Mouse (Mus musculus) ZHBTc4 (cell line): ENCODE measurements around the gene Zfp513.

Source experiments
- DNase-seq: peaks from one replicate; pipeline ENCODE4 v3.0.0-alpha.2; 2011; ENCODE audit warnings: low read depth, low spot score

Zfp513 gene

DNA sequence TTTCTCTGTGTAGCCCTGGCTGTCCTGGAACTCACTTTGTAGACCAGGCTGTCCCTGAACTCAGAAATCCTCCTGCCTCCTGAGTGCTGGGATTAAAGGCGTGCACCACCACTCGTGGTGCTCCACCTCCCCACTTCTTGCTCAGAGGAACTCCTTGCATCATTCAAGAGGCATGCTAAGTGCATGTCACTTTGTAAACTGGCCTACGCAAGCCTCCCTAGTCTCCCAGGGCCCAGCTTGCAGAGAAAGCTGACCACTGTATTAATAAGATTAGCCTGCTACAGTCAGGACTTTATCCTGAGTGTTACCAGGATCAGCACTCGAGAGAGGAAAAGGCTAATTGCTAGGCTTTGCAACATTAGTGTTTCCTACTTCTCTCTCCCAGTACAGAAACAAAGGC lies 33.5 kb downstream of the Zfp513 start:
- no peak for DNase-seq

DNA sequence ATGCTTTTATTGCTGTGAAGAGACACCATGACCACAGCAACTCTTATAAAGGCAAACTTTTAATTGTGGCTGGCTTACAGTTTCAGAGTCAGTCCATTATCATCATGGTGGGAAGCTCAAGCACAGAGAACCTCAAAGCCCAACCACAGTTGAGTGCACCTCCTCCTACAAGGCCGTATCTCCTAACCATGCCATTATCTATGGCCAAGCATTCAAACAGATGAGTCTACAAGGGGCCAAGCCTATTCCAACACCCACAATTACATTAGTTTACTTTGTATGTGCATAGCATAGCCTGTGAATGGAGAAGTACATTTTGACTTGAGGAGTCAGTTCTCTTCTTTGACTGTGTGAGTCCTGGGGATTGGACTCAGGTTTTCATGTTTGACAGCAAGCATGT lies 37.2 kb downstream of the Zfp513 start:
- no peak for DNase-seq

DNA sequence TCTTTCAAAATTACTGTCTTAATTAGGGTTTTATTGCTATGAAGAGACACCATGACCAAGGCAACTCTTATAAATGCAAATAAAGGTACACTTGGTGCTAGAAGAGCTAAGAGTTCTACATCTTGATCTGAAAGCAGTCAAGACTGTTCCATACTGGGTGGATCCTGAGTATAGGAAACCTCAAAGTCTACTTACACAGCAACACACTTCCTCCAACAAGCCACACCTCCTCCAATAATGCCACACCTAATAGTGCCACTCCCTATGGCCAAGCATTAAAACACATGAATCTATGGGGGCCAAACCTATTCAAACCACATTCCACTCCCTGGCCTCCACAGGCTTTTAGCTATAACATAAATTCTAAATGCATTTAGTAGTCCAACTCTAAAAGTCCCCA lies 39.6 kb downstream of the Zfp513 start:
- no peak for DNase-seq

DNA sequence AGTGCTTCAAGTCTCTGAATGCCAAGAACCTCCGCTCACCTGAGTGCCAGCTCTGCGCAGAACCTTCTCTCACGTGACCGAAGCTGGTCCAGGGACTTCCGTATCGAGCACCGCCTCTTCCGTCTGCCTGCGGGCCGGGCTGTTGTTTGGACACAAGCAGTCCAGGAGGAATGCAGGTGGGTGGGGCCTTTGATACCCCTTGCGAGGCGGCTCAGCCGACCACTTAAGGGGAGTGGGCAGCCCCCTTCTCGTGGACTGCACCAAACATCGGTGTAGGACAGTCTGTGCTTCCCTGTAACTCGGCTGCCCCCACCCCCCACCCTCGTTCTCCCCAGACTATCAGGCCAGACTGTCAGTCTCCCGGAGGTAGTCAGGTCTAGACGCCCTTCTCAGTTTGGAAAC lies 48.0 kb downstream of the Zfp513 start, which contains the start of gene Mpv17:
Gene Mpv17 (minus strand): TSS at position 100 of the 402 bp plus-strand sequence.
- DNase-seq = peak; percentile 94

DNA sequence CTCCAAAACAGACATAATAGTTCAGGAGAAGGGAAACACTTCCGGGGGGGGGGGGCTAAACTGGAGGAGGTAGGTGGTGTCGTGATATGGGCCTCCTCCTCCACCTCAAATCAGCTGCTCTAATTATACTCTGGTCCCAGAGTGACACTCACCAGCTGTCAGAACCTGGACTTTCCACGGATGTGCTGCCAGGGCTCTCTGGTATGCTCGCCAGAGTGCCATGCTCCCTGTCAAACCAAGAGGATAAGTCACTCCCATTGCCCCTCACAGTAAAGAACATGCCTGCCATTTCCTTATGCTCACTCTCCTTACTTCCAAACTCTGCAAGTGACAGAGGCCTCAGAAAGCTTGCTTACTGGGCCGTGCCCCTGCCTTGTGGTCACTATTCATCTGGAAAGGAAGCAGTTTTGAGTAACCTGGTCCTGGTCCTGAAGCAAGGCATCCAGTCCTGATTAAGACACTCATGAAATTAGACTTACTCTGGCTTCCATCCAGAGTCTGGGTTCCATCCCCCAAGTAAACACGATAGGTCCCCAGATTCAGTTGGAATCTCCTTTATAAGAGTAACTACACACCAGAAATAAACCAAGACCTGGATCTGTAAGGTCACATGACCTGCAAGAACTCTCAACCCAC lies 48.5 kb downstream of the Zfp513 start:
- no peak for DNase-seq

DNA sequence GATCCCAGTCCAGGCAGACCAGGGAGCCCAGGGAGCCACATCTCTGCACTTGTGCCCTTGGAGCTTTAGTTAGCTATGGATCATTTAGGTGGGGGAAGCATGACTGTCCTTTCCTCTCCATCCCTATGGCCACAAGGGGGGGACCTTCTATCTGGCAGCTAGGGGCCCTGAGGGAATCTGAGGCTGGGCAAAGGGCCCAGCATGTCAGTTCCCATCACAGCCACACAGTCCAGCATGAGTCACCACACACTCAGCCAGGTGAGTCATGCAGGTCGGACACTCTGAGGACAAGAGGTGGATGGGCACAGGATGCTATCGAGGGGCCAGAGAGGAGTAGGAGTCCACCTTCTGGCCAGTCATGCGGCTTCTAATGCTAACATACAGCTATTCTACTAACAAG lies 50.4 kb downstream of the Zfp513 start:
- DNase-seq = no peak

DNA sequence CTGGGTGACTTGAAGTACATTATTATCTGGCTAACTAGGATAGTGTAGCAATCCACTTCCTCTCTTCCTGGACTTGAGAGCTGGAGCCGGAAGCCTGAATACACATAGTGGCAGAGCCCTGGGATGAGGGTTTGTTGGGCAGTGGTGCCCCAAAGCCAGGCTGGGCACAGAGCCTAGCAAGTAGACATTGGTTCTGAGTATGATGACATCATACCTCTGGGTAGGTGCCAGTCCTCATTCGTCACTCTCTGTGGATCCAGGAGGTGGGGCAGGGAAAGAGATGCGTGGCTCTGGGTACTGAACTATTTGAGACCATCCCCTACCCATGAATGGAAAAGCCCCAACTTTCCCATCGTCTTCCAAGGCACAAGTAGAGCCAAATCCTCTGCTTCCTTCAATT lies 52.3 kb downstream of the Zfp513 start:
- DNase-seq = no peak
